Mouse (Mus musculus) retina, postnatal 7 days (tissue): Measurements from ENCODE around the gene Itih4.

Experiments used
- DNase-seq: peaks from one replicate; pipeline ENCODE4 v3.0.0-alpha.2; 2012; ENCODE audit warnings: low read depth, low spot score

Gene Itih4

GRCm38 (mm10) chr14:30942254-30942653, 56.0 kb downstream of the Itih4 start:
- DNase-seq = no peak

GRCm38 (mm10) chr14:30943038-30943437, 56.8 kb downstream of the Itih4 start, which contains the start of gene Itih1:
Gene Itih1 (minus strand): TSS chr14:30943289.
- DNase-seq = no peak

- no peak for DNase-seq
Measured at GRCm38 (mm10) chr14:30943860-30944674, 57.8 kb downstream of the Itih4 start.

GRCm38 (mm10) chr14:30944745-30945144, 58.5 kb downstream of the Itih4 start:
- DNase-seq = no peak

- DNase-seq = no peak
Measured at GRCm38 (mm10) chr14:30949986-30950385, 63.7 kb downstream of the Itih4 start.

- peak; percentile 91 for DNase-seq
Measured at GRCm38 (mm10) chr14:30951154-30951825, 65.0 kb downstream of the Itih4 start, which contains the start of gene Nek4. Gene Nek4 (plus strand): TSS chr14:30951377.
